Mouse (Mus musculus) liver, embryonic 14.5 days (tissue): Measurements from ENCODE around the gene Ccdc91. TPM values are rescaled to one million over a fixed set of nuclear protein-coding genes. Genes with fewer than 3 reads are reported as not detected.

Experiments
- ATAC-seq: fragments of 200-750 bp; cut with Nextera tagmentation; 2 replicates; pipeline ENCODE4 v1.8.0; 2017; ENCODE audit warnings: moderate number of reproducible peaks, mild to moderate bottlenecking, moderate library complexity; ENCODE audit not compliant: insufficient read depth
- DNase-seq, 3 experiments: peaks; one replicate each; pipeline ENCODE4 v3.0.0-alpha.2; 2012 to 2013; ENCODE audit warnings: low read depth in 3 of 3, low spot score in 3 of 3
- H3K27ac ChIP-seq: fragments of 300-500 bp; sonication (generic); 2 replicates; pipeline ENCODE4 v1.5.1; 2014; ENCODE audit warnings: moderate library complexity, mild to moderate bottlenecking, control low read depth, inconsistent platforms
- H3K27me3 ChIP-seq: fragments of 300-500 bp; sonication (generic); 2 replicates; pipeline ENCODE4 v1.6.1; 2014; ENCODE audit warnings: mild to moderate bottlenecking, low read length, moderate library complexity; ENCODE audit not compliant: control insufficient read depth, insufficient read depth
- H3K36me3 ChIP-seq: fragments of 300-500 bp; sonication (generic); replicated peaks from 2 replicates; pipeline ENCODE4 v1.6.1; 2014; ENCODE audit warnings: low read depth; ENCODE audit not compliant: control insufficient read depth, insufficient read depth
- H3K4me1 ChIP-seq, 2 experiments: fragments of 200-500 bp in 1 of 2; fragments of 300-500 bp in 1 of 2; sonication (generic) in 1 of 2; replicated peaks; 2 replicates each; pipeline ENCODE4 v1.6.1; 2012 to 2014; ENCODE audit warnings: antibody characterized with exemption in 1 of 2, inconsistent platforms in 1 of 2, low read length in 1 of 2; ENCODE audit not compliant: control insufficient read depth in 2 of 2, insufficient read depth in 2 of 2
- H3K4me2 ChIP-seq: fragments of 300-500 bp; sonication (generic); 2 replicates; pipeline ENCODE4 v1.6.1; 2014; ENCODE audit warnings: low read depth, mild to moderate bottlenecking, control low read depth, moderate library complexity
- H3K4me3 ChIP-seq, 2 experiments: fragments of 200-500 bp in 1 of 2; fragments of 300-500 bp in 1 of 2; sonication (generic) in 1 of 2; 2 replicates each; pipeline ENCODE4 v1.5.1; 2012 to 2014; ENCODE audit warnings: low read depth in 2 of 2, low read length in 2 of 2, mild to moderate bottlenecking in 2 of 2, control low read depth in 1 of 2, inconsistent platforms in 1 of 2, moderate library complexity in 1 of 2; ENCODE audit not compliant: insufficient read depth in 1 of 2
- H3K9ac ChIP-seq: fragments of 300-500 bp; sonication (generic); replicated peaks from 2 replicates; pipeline ENCODE4 v1.6.1; 2014; ENCODE audit warnings: mild to moderate bottlenecking, control low read depth, moderate library complexity
- H3K9me3 ChIP-seq: fragments of 300-500 bp; sonication (generic); 2 replicates; pipeline ENCODE4 v1.6.1; 2016; ENCODE audit warnings: low read length, mixed read lengths; ENCODE audit not compliant: control insufficient read depth
- CTCF ChIP-seq: IDR thresholded peaks from 2 replicates; pipeline ENCODE4 v1.5.1; 2016; ENCODE audit warnings: antibody characterized with exemption, low read depth, control low read depth
- EP300 ChIP-seq: IDR thresholded peaks from 2 replicates; pipeline ENCODE4 v1.6.1; 2016; ENCODE audit warnings: antibody characterized with exemption, low read depth
- WGBS: fragments of 180-500 bp; shearing (Covaris S2); extraction: QIAGEN DNeasy Blood & Tissue Kit; methylation state at CpG from one replicate; pipeline ENCODE4 v1.1.7; 2014; ENCODE audit not compliant: insufficient replicate concordance; 5-methylcytosine and 5-hydroxymethylcytosine counted together
- polyA plus RNA-seq, 2 experiments: library from polyadenylated mRNA; depleted of rRNA in 1 of 2; stranded (reverse) in 1 of 2; unstranded in 1 of 2; fragments of >200 nt; fragmentation: Nextera tagmentation in 1 of 2; extraction: Ambion mirVana in 1 of 2; gene quantifications; 2 replicates each; pipeline versions ENCODE4 v1.2.1 to v1.2.3; 2012 to 2014

Gene Ccdc91
- polyA plus RNA-seq, 2 experiments = 3.1 to 3.9 TPM

- Histone ChIP-seq H3K9ac (no peak overlapping the region), H3K27me3 (no peaks in the 10 kb centered on the region), H3K9me3 (no peaks in the 10 kb centered on the region), H3K4me1 (no peaks in the 10 kb centered on the region), H3K4me2 (no peak overlapping the region), H3K27ac (no peak overlapping the region), H3K36me3 (no peaks in the 10 kb centered on the region), H3K4me3 (no peak overlapping the region)
- no peak for ATAC-seq
- 37% methylated on average over 1 of the region's 1 CpGs for WGBS
- no peak for DNase-seq
- no peak for TF ChIP-seq CTCF
- TF ChIP-seq EP300 = no peak
Observed at GRCm38 (mm10) chr6:147660718-147661117, 185.1 kb downstream of the Ccdc91 start.

GRCm38 (mm10) chr6:147661841-147662240 lies 186.2 kb downstream of the Ccdc91 start:
- no peak for TF ChIP-seq EP300
- no peak for TF ChIP-seq CTCF
- H3K9ac ChIP-seq = no peak overlapping the region
- no peaks in the 10 kb centered on the region for H3K27me3 ChIP-seq
- no peaks in the 10 kb centered on the region for H3K9me3 ChIP-seq
- H3K27ac ChIP-seq = no peak overlapping the region
- 38% methylated on average over 4 of the region's 4 CpGs for WGBS
- H3K4me3 ChIP-seq = no peak overlapping the region
- no peaks in the 10 kb centered on the region for H3K4me1 ChIP-seq
- ATAC-seq = no peak
- no peak for DNase-seq
- no peaks in the 10 kb centered on the region for H3K36me3 ChIP-seq
- H3K4me2 ChIP-seq = no peak overlapping the region

GRCm38 (mm10) chr6:147662610-147663009 lies 187.0 kb downstream of the Ccdc91 start:
- Histone ChIP-seq H3K4me2 (no peak overlapping the region), H3K4me3 (no peak overlapping the region), H3K36me3 (no peaks in the 10 kb centered on the region), H3K9me3 (no peaks in the 10 kb centered on the region), H3K4me1 (no peaks in the 10 kb centered on the region), H3K27ac (no peak overlapping the region), H3K9ac (no peak overlapping the region), H3K27me3 (no peaks in the 10 kb centered on the region)
- TF ChIP-seq CTCF = no peak
- TF ChIP-seq EP300 = no peak
- ATAC-seq (no peak), DNase-seq (no peak)
- WGBS = 41% methylated on average over 2 of the region's 2 CpGs

GRCm38 (mm10) chr6:147664339-147664738 lies 188.7 kb downstream of the Ccdc91 start:
- TF ChIP-seq CTCF = peak; percentile 63
- TF ChIP-seq EP300 = no peak
- H3K9me3 ChIP-seq = no peaks in the 10 kb centered on the region
- no peak overlapping the region for H3K4me2 ChIP-seq
- H3K36me3 ChIP-seq = no peaks in the 10 kb centered on the region
- no peaks in the 10 kb centered on the region for H3K4me1 ChIP-seq
- DNase-seq = peak; percentile 11 to 24 (median 19)
- no peak overlapping the region for H3K9ac ChIP-seq
- no peak overlapping the region for H3K4me3 ChIP-seq
- H3K27me3 ChIP-seq = no peaks in the 10 kb centered on the region
- 28% methylated on average over 3 of the region's 3 CpGs for WGBS
- H3K27ac ChIP-seq = no peak overlapping the region
- no peak for ATAC-seq

GRCm38 (mm10) chr6:147671366-147671765 lies 195.7 kb downstream of the Ccdc91 start:
- no peak for ATAC-seq
- no peaks in the 10 kb centered on the region for H3K36me3 ChIP-seq
- no peak overlapping the region for H3K27ac ChIP-seq
- DNase-seq = no peak
- H3K9ac ChIP-seq = no peak overlapping the region
- no peaks in the 10 kb centered on the region for H3K4me1 ChIP-seq
- H3K27me3 ChIP-seq = no peaks in the 10 kb centered on the region
- no peaks in the 10 kb centered on the region for H3K9me3 ChIP-seq
- no peak overlapping the region for H3K4me3 ChIP-seq
- 55% methylated on average over 1 of the region's 1 CpGs for WGBS
- TF ChIP-seq CTCF = no peak
- no peak for TF ChIP-seq EP300
- H3K4me2 ChIP-seq = no peak overlapping the region
